Mouse (Mus musculus) E14TG2a.4 (cell line): ENCODE results near the gene Ralgapa1.

Experiments used
- H3K27me3 ChIP-seq: 2 replicates; pipeline ENCODE4 v1.6.1; 2014; ENCODE audit warnings: low read length, control low read depth; ENCODE audit not compliant: insufficient read depth
- H3K36me3 ChIP-seq: 2 replicates; pipeline ENCODE4 v1.6.1; 2014; ENCODE audit warnings: low read length, control low read depth; ENCODE audit not compliant: insufficient read depth
- H3K4me1 ChIP-seq: replicated peaks from 2 replicates; pipeline ENCODE4 v1.6.1; 2014; ENCODE audit warnings: low read depth, low read length, control low read depth
- H3K4me3 ChIP-seq: replicated peaks from 2 replicates; pipeline ENCODE4 v1.5.1; 2014; ENCODE audit warnings: mild to moderate bottlenecking, low read length
- H3K9me3 ChIP-seq: 2 replicates; pipeline ENCODE4 v1.6.1; 2014; ENCODE audit warnings: low read length, control low read depth
- CTCF ChIP-seq: conservative IDR thresholded peaks from 2 replicates; pipeline ENCODE4 v1.5.1; 2014; ENCODE audit warnings: low read length
- NANOG ChIP-seq: IDR thresholded peaks from 2 replicates; pipeline ENCODE4 v1.6.1; 2014; ENCODE audit warnings: borderline replicate concordance, low read length, mixed read lengths
- POU5F1 ChIP-seq: IDR thresholded peaks from 2 replicates; pipeline ENCODE4 v1.6.1; 2014; ENCODE audit warnings: low read length, borderline replicate concordance

Gene Ralgapa1

GRCm38 (mm10) chr12:55626711-55627110 is 194.3 kb downstream of the Ralgapa1 start:
- no peaks in the 10 kb centered on the region for H3K9me3 ChIP-seq
- TF ChIP-seq POU5F1 (no peak), CTCF (peak; percentile 55), NANOG (no peak)
- no peaks in the 10 kb centered on the region for H3K36me3 ChIP-seq
- H3K27me3 ChIP-seq: no peaks in the 10 kb centered on the region
- no peak overlapping the region for H3K4me3 ChIP-seq
- peaks cover 10% of the 10 kb centered on the region for H3K4me1 ChIP-seq

DNA sequence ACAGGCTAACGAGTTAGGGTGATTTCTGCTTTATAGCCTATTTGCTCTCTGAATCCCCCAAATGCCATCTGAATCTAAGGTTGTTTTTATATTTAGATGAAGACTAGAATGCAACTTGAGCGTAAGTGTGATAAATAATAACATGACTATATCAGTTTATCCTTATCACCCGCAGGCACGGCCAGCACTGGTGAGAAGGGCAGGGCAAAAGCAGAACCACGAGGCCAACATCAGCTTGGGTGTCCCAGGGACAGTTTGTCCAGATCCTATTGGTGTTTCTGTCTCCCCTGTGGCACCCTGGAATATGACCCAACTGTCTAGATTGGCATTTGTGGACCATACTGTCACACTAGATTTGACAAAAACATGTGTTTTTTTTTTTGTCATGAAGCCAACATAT is 197.7 kb downstream of the Ralgapa1 start:
- H3K36me3 ChIP-seq: no peaks in the 10 kb centered on the region
- peaks cover 10% of the 10 kb centered on the region for H3K4me1 ChIP-seq
- no peak overlapping the region for H3K4me3 ChIP-seq
- no peaks in the 10 kb centered on the region for H3K27me3 ChIP-seq
- TF ChIP-seq CTCF: no peak
- no peak for TF ChIP-seq NANOG
- TF ChIP-seq POU5F1: no peak
- no peaks in the 10 kb centered on the region for H3K9me3 ChIP-seq

DNA sequence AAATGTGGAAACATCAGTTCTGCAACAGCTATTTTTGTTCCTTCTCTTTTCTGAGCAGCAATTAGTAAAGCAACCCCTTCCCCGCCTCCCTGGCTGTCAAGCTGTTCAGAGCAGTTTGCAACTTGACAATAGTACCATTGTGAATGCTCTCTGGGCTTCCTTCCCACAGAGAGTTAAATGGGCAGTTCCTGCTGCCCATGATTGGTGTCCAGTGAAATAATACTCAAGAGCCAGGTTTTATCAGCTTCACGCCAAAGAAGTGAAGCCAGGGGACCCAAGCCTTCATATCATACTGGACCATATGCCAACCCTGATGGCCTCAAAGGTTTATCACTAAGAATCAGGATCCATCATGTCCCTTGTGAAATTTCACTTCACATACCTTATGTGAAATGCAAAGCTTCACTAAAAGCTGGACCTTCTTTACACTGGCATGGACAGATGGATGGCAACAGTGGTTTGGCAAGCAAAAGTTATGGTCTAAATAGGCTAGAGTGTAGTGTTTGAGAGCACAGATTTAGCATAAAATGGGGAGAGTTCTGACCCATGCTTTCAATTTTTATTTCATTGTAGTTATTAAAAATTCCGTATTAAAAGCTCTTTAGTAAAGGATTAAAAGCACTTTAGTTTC is 198.2 kb downstream of the Ralgapa1 start:
- no peak for TF ChIP-seq POU5F1
- TF ChIP-seq NANOG: no peak
- no peak for TF ChIP-seq CTCF
- Histone ChIP-seq H3K36me3 (no peaks in the 10 kb centered on the region), H3K4me1 (peaks cover 10% of the 10 kb centered on the region), H3K9me3 (no peaks in the 10 kb centered on the region), H3K4me3 (no peak overlapping the region), H3K27me3 (no peaks in the 10 kb centered on the region)

DNA sequence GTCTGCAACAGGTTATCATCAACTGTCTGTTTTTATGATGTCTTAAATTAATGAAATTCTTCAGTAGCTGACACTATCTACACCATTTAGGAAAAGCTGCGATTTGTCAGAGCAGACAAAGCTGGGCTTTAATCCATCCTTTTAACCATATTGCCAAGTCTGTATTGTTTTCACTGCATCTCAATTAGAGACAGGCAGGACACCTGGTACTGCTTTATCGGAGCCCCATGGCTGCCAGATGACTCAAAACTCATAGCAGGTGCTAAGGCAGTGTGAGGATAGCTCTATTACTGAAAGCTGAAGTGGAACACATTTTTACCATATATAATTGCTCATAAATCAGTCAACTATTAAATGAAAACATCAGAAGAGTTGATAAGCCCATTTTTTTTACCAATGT is 200.6 kb downstream of the Ralgapa1 start:
- H3K9me3 ChIP-seq: no peaks in the 10 kb centered on the region
- TF ChIP-seq POU5F1: no peak
- no peak for TF ChIP-seq CTCF
- no peak for TF ChIP-seq NANOG
- H3K27me3 ChIP-seq: no peaks in the 10 kb centered on the region
- H3K4me1 ChIP-seq: no peaks in the 10 kb centered on the region
- H3K4me3 ChIP-seq: no peak overlapping the region
- no peaks in the 10 kb centered on the region for H3K36me3 ChIP-seq

GRCm38 (mm10) chr12:55610812-55611211 is 210.2 kb downstream of the Ralgapa1 start:
- TF ChIP-seq POU5F1: no peak
- TF ChIP-seq CTCF: no peak
- no peak for TF ChIP-seq NANOG
- Histone ChIP-seq H3K4me1 (no peaks in the 10 kb centered on the region), H3K4me3 (no peak overlapping the region)

GRCm38 (mm10) chr12:55607902-55608301 is 213.1 kb downstream of the Ralgapa1 start:
- H3K4me3 ChIP-seq: no peak overlapping the region
- peaks cover 6% of the 10 kb centered on the region; the same call in 1 of the 2 replicates for H3K27me3 ChIP-seq
- H3K4me1 ChIP-seq: no peaks in the 10 kb centered on the region
- no peaks in the 10 kb centered on the region for H3K9me3 ChIP-seq
- TF ChIP-seq CTCF: no peak
- TF ChIP-seq NANOG: no peak
- no peak for TF ChIP-seq POU5F1
- no peaks in the 10 kb centered on the region for H3K36me3 ChIP-seq

More at GRCm38 (mm10) chr12:55610812-55611211, 210.2 kb downstream of the Ralgapa1 start:
- H3K27me3 ChIP-seq: no peaks in the 10 kb centered on the region
- H3K36me3 ChIP-seq: no peaks in the 10 kb centered on the region
- no peaks in the 10 kb centered on the region for H3K9me3 ChIP-seq

DNA sequence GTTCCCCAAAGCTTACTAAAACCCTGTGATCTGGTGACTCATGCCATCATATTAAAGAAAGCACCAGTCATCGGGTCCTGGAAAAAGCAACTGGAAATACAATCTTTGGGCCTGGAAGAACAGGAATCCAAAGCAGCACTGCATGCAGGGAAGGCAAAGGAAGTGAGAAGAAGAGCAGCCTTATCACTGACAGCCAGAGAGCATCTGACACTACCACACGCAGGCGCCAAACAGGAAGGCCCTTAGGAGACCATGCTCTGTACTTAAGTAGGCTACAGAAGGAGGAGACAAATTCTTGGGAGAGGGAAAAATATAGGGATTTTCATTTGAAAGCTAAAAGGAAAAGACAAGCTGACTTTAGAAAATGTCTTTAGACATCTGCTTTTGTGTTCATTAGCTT is 216.6 kb downstream of the Ralgapa1 start:
- peaks cover 30% of the 10 kb centered on the region for H3K27me3 ChIP-seq
- no peaks in the 10 kb centered on the region for H3K36me3 ChIP-seq
- H3K4me1 ChIP-seq: peaks cover 7% of the 10 kb centered on the region; the same call in 1 of the 2 replicates
- no peak for TF ChIP-seq CTCF
- TF ChIP-seq POU5F1: no peak
- TF ChIP-seq NANOG: no peak
- no peaks in the 10 kb centered on the region for H3K9me3 ChIP-seq
- no peak overlapping the region for H3K4me3 ChIP-seq

GRCm38 (mm10) chr12:55600503-55600994 is 220.4 kb downstream of the Ralgapa1 start:
- Histone ChIP-seq H3K4me1 (peaks cover 15% of the 10 kb centered on the region), H3K9me3 (no peaks in the 10 kb centered on the region), H3K27me3 (peaks cover 67% of the 10 kb centered on the region), H3K4me3 (peak overlapping the region; percentile 85), H3K36me3 (no peaks in the 10 kb centered on the region)
- no peak for TF ChIP-seq NANOG
